Mouse (Mus musculus) B cell, adult 2 months (primary cell): ENCODE data around the gene Arhgef40.
A peak's percentile ranks its signal among the peaks of the same experiment; 100 is the strongest.

ENCODE experiments used
- DNase-seq, 2 experiments: peaks; one replicate each; pipeline ENCODE4 v3.0.0; 2022

Arhgef40 gene

DNA sequence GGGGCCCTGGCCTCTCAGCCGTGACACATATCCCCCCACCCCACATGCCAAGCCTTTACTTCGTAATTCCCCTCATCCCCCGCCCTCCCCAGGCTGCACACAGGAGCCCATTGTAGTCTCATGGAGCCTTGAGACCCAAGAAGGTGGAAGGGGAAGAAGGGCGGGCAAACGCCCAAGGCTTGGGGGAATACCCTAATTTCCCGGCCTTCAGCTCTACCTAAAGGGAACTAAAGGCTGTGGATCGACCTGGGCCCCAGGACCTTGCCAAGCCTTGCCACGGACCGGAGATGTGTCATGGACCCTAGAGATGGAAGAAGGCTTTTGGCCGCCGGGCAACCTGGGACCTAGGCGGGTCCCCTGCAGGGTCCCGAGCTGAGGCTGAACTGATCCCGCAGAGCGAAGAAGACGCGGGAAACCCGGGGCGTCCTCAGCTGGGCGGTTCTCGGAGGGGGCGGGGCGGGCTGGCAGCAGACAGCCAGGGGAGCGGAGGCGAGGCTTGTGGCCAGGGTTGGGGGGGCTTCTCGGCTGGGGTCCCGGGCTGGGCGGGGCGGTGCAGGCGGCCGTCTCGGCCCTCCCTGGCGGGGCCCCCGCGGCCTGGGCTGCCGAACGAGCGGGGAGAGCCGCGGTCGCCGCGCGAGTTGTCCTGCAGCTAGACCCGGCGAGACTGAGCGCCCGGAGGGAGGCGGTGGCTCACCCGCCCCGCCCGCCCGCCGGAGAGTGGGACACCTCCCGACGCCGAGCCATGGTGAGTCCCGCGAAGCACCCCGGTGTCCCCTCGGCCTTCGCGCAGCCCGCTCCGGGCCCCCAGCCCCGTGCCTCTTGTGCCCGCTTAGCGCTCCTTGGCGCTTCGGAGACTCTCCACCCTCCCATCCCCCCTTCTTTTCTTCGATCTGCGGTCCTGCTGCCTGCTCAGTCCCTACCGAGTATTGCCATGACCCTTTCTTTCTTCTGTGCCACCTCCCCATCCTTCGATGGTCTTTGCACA, at the start of gene Arhgef40:
Arhgef40 (plus strand) TSS at position 473 of the 985 bp plus-strand sequence.
- peak; percentile 41 to 43 for DNase-seq

DNA sequence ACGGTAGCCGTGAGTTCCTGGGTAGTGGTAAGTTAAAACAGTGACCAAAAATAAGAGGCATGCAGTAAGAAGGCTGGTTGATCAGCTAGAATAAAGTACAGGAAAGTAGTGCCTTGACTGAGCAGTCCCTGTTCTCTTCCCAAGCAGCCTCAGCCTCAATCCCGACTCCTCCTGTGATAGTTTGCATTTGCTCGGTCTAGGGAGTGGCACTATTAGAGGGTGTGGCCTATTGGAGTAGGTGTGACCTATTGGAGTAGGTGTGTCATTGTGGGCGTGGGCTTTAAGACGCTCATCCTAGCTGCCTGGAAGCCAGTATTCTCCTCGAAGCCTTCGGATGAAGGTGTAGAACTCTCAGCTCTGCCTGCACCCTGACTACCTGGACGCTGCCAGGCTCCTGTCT, 45.5 kb upstream of the Arhgef40 start:
- no peak for DNase-seq

DNA sequence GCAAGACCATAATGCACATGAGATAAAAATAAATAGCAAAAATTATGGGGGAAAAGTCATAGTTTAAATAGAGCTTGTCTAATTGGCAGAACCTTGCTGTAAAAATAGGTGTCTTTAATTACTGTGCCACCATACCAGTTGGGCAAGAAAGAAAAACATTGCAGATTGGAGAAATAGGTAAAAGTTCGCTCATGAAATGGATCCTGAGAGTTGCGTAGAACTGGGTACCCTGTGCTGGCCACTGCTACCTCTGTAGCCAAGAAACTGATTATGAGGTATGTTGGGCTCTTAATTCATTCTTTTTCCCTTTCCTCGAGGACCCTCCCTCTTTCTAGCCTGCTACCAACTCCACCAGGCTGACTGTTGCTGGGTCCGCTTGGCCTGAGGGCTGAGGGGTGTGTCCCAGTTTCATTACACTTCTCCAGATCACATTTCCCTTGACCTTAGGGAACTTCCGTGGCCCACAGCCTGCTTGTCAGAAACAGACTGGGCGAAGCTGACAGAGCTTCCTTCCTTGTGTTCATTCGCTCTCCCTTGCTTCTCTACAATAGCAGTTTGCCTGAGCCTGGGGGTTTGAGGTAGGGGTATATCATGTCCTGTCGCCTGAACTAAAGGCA, 43.5 kb upstream of the Arhgef40 start:
- DNase-seq = no peak

DNA sequence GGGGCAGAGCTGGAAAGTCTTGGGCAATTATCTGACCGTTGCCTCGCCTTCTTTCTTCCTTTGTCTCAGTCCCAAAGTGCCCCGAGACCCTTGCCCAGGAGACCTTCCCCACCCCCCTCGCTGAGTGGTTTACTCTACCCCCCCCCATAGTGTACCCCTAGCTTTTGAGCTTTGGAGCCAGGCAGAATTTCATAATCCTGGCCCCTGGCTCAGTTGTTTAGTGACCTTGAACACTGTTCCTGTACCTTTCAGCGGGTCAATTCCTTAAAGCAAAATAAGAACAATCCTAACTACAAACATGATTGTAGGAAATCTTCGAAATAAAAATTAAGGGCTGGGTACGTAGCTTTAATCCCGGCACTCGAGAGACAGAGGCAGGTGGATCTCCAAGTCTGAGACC, 42.9 kb upstream of the Arhgef40 start:
- DNase-seq = no peak

DNA sequence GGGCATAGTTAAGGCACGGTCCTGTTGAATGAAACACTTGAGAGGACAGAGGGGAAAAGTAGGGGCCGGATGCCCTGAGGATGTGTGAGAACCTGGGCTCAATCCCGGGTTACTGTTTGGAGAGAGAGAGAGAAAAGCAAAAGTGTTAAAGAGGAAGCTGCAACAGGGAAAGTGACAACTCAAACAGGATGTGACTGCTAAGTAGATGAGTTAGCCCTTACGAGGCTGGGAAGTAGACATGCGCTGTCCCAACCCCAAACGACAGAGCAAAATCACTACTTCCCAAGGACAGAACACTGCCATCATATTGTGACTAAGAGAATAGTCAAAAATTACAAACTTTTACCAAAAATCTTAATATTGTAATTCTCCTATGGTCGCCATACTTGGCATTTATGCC, 42.3 kb upstream of the Arhgef40 start:
- DNase-seq = no peak

DNA sequence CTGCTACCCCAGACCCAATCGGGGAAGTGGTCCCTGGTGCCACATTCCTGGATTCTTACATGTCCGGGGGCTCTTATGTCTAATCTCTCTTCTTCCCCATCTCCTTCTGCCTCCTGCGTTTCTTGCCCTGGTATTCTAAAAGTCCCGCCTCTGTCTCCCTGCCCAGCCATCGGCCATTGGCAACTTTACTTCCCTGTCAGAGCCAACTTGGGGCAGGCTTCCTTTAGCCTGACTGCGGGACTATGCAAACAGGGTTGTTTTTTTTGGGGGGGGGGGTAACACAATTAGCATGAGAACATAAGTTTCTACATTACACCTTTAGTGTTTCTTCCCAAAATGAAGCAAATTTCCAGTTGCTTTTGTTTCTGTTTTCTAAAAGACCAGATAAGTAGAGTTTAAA, 41.2 kb upstream of the Arhgef40 start:
- no peak for DNase-seq

DNA sequence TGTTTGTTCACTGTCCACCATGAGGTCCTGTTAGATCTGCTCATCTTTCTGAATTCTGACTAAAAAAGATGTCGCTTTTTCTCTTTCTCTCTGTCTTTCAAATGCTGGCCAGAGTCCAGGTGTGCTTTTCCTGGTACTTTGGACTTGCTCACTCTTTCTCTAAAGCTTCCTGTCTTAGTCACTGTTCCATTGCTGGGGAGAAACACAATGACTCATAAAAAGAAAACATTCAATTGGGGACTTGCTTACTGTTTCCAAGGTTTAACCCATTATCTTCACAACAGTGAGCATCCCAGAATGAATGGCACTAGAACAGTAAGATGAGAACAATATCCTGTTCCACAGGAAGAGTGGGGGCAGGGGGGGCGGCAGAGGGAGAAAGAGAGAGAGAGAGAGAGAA, 24.2 kb upstream of the Arhgef40 start:
- no peak for DNase-seq

DNA sequence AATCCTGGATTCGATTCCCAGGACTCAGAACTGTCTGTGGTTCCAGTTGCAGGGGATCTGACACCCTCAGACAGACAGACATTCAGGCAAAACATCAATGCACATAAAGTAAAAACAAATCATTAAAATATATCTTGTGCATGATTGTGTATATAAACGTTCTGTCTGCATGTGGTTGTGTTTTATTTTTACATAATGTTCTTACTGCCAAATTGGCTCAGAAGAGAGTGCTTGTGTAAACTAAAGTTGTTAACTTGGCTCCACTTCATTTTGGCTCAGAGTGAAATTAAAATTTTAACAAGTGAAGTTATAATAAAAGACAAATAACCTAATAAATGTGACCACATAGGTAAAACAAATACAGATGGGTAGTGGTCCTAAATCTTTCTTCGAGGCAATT, 17.1 kb upstream of the Arhgef40 start:
- DNase-seq = no peak

DNA sequence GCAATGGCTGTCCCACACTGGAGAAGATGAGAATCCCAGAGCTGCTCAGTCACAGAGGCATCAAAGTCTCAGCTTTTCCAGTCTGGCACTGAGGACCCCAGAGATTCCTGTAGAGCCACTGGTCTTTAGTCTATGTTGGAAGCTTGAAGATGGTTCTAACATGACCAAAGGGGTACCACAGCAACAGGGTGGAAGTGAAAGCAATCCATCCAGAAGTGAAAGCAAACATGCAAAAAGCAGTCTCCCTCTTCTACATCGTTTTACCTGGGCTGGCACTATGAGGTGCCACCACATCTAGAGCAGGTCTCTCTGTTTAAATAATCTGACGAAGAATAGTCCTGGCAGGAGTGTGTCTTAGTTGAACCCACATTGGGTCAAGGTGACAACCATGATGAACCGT, 5.3 kb upstream of the Arhgef40 start:
- DNase-seq = no peak

DNA sequence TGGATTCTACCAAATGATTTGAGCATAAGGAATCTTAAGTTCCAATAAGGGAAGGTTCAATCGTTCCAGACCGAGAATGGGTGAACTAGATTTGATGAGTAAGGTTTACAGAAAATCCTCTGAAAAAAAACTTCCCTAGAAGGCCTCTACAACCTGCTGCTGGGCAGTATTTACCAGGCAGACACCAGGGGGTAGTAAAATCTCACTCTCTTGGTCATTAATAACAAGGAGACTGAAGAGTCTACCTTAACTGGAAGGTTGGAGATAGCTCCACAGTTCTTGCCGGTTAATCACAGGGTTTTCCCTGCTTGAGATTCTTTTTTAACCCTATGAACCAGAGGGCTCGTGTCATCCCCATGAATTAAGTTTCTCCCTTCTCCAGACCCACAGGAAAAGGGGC, 1.3 kb upstream of the Arhgef40 start:
- no peak for DNase-seq

DNA sequence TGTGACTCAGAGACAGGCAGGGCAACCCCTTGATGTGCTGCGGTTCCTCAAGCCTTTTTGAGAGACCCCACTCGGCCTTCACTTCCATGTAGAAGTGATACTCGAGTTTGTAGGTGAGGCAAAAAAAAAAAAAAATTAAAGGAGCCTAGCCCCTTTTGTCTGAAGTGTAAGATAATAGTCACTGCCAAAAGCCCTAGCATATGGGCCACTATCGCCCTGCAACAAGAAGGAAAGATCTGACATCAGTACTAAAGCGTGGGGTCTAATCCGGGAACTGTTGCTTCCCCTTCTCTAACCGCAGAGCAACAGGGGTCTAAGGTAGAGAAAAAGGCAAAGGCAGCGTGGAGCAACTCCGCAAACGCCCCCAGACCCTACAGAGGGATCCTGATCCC, 668 bp upstream of the Arhgef40 start:
- peak in 1 of 2 experiments; percentile 7 for DNase-seq

DNA sequence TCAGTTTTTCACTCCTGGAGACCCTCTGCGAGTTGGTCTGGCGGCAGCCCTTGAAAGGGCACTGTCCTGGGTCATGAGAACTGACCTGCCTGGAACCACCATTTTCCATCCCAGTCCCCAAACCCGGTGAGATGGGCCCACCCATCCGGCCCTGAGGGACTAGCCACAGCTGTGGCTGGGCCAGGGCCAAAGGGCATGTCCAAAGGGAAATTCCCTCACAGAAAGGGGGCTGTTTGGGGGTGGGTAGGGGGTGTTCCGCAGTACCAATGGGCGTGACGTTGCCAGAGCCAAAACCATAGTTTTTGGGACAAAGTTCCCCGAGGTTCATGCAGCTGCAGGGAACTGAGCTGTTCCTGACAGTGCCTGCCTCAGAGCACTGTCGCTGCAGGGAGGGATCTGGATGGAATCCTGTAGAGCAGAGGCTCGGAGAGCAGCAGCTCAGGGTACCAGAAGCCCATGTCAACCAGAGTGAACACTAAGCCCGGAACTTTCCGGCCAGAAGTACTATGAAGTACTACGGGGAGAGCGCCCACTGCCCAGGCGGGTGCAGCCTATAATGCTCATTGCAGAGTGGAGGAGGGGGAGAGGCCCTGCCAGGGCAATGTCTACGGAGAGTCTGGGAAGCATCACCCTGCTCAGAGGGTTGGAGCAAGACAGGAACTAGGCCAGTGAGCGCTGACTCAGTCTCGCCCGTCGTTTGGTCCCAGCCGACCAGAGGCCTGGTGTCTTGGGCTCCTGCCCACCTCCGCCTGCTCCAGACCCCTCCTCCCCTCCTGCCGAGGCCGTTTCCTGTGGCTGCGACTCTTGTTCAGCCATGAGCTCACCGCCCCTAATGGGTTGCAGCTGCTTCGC, 1.0 kb downstream of the Arhgef40 start:
- peak; percentile 19 for DNase-seq

DNA sequence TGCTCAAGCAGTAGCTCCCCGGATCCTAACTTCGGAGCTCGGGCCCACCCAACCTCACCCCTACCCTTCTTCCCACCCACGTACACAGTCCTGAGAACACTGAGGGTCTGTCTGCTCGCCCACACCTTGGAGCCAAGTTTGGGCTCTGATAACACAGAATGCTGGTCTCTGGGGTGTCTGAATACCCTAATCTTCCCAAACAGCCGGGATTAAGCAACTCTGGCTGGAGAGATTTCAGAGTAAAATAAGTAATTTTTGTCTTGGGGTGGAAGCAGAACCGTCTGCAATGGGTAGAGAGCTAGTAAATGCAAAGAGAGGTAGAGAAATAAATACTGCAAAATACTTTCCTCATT, 1.6 kb downstream of the Arhgef40 start:
- DNase-seq = no peak

DNA sequence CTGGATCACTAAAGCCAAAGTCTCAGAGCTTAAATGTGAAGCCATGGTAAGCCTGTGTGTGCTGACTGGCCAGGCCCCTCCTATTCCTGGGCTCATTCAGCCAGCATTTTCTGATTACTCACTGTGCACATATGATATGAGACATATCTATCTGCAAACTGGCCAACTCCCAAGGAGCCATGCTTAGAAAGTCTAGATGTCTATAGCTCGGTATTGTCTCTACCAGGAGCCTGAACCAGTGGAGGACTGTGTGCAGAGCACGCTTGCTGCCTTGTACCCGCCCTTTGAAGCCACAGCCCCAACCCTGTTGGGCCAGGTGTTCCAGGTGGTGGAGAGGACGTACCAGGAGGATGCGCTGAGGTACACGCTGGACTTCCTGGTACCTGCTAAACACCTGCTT, 2.7 kb downstream of the Arhgef40 start:
- DNase-seq = no peak

DNA sequence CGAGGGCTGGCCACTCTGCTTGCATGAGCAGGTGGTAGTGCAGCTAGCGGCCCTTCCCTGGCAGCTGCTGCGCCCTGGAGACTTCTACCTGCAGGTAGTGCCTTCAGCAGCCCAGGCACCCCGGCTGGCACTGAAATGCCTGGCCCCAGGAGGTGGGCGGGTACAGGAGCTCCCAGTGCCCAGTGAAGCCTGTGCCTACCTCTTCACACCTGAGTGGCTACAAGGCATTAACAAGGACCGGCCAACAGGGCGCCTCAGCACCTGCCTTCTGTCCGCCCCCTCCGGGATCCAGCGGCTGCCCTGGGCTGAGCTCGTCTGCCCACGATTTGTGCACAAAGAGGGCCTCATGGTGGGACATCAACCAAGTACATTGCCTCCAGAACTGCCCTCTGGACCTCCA, 4.2 kb downstream of the Arhgef40 start:
- no peak for DNase-seq

DNA sequence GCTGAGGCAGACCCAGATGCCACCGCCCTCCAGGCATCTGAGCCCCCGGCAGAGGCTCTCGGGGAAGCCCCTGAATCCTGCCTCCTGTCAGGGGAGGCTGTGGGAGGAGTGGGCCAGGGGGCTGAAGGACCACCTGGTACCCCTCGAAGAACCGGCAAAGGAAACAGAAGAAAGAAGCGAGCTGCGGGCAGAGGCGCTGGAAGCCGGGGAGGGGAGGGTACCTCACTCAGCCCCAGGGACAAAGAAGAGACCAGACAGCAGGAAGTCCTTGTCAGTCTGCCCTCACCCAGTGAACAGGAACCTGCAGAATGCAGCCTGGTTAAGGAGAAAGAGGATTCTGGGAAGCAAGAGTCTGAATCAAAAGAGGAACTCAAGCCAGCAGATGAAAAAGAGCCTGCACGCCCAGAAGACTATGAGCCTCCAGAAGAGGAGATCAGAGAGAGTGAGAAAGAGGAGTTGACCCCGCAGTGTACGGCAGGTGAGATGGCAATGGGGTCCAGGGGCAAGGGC, 5.0 kb downstream of the Arhgef40 start:
- no peak for DNase-seq

DNA sequence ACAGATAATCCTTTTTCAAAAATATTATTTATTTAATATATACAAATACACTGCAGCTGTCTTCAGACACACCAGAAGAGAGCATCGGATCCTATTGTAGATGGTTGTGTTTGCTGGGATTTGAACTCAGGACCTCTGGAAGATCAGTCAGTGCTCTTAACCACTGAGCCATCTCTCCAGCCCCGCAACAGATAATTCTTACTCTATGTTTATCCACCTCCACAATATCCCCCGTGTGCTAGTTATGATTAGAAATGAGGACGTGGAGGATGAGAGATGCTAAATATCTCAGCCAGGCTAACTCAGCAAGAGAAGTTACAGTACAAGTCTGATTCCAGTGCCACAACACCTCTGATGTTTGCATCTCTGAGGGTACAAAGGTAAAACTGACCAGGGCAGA, 9.9 kb downstream of the Arhgef40 start:
- no peak for DNase-seq

DNA sequence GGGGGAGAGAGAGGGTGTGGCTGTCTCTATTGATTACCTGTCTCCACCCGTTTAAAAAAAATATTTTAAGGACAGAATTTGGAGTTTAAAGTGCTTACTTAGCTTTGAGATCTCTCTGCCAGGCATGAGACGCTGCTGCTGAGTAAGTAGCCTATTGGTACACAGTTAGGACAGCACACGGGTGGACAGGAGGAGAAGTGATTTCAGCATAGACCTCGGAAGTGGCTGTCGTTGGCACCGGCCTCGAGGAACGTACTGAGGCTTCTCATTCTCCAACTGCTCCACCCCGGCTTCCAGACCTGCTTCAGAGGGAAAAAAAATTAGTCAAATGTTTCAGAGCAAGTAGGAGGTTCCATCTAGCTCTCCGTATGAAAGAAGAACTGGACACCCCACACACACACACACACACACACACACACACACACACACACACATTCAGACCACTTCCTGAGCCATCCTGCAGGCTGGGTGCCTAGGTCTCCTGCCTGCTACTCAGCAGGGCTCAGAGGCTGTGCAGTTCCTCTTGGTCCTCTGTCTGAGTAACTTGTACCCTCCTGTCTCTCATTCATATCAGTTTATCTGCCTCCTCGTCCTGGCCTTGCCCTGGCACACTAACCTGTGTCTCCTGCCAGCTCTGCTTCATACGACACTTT, 10.8 kb downstream of the Arhgef40 start:
- DNase-seq = no peak

DNA sequence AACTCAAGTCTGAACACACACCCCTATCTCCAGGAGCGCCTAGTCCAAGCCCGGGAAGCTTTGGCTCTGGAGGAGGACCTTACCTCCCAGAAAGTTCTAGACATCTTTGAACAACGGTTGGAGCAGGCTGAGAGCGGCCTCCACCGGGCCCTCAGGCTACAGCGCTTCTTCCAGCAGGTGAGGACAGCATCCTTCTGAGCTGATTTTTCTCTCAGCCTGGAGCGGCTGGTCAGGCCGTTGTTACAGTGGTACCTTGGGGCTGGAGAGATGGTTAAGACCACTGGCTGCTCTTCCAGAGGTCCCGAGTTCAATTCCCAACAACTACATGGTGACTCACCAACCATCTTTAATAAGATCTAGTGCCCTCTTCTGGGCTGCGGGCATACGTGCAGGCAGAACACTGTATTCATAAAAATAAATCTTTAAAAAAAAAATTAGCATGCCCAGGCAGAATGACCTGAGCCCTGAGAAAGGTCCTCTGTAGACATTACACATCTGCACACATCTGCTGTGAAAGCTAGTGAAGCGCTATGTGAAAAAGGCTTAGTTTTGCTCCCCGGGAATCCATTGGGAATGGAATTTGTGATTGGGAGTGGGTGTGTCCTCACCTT, 11.8 kb downstream of the Arhgef40 start:
- no peak for DNase-seq

DNA sequence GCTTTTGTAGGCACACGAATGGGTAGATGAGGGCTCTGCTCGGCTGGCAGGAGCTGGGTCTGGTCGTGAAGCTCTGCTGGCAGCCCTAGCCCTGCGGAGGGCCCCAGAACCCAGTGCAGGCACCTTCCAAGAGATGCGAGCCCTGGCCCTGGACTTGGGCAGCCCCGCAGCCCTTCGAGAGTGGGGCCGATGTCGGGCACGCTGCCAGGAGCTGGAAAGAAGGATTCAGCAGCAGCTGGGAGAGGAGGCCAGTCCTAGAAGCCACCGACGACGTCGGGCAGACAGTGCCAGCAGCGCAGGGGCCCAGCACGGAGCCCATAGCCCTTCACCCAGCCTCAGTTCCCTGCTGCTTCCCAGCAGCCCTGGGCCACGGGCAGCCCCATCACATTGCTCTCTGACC, 12.3 kb downstream of the Arhgef40 start:
- no peak for DNase-seq

DNA sequence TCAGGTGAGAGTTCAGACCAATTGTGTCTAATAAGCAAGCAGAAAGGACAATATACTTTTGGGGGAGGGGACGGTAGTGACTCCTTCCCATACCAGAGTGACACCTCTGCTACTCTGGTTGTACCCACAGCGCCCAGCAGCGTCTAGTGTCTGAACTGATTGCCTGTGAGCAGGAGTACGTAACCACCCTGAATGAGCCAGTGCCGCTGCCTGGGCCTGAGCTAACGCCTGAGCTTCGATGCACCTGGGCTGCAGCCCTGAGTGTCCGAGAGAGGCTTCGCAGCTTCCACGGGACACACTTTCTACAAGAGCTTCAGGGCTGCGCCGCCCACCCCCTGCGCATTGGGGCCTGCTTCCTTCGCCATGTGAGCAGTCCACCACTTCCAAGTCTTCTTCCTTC, 13.0 kb downstream of the Arhgef40 start:
- DNase-seq = no peak

DNA sequence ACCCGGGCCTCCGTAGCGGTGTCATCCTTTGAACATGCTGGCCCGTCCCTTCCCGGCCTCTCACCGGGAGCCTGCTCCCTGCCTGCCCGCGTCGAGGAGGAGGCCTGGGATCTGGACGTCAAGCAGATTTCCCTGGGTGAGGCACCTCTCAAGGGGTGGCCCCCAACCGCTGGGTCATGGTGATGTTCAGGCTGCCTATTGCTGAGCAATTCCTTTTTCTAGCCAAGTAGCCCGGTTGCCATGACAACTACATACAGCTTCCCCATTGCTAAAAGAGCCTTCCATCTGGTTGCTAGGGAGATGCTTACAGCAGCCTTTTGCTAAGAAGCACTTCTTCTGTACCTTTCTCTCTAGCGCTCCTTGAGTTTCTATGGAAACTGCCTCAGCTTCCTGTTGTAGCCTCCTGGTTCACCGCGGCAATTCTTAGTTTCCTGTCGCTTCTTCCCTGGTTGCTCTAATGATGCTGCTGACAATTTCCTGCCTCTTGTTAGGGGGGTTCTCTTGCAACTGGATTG, 19.5 kb downstream of the Arhgef40 start:
- DNase-seq = peak; percentile 34 to 37
